Mouse (Mus musculus): ENCODE measurements at regions not wholly inside any gene's neighbourhood (a gene's known extent, or its start where the extent isn't known, plus 50 kb on each side); places are given as distances from the start of the nearest gene placed in this dataset.
"Not testable (repeated sequence)": the region's sequence is repeated elsewhere in the genome, so short reads cannot be mapped to it uniquely, and the experiment has no call there.

DNA sequence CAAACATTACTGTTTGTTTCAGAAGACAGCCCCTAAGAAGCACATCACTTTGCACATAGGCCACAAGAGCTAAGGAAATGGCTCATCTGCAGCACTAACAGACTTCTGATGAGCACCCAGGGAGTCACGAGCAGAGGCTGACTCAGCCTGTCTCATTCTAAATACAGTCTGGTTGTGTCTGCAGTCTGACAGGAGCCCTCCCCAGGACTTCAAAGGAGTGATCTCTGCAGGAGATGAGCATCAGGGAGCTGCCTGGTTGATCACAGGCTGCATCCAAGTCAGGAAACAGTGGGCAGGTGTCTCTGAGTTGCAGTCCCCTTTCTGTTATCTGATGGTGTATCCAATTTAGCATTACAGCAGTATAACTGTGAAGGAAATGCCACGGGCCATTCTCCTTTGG, 188.5 kb upstream of the Myo3a start:
- Histone ChIP-seq H3K4me2 (ENCODE audit: low read depth, low read length) (no peak overlapping the region), H3K27ac (ENCODE audit: low read length) (no peak overlapping the region), H3K9me3 (ENCODE audit: control insufficient read depth, low read length) (no peaks in the 10 kb centered on the region), H3K9ac (ENCODE audit: low read depth, low read length) (no peak overlapping the region), H3K27me3 (replicated peaks; ENCODE audit: control insufficient read depth, insufficient read depth, low read length) (no peaks in the 10 kb centered on the region), H3K36me3 (ENCODE audit: control insufficient read depth, insufficient read depth, low read length) (no peaks in the 10 kb centered on the region), H3K4me1 (ENCODE audit: control insufficient read depth, insufficient read depth, low read length) (no peaks in the 10 kb centered on the region), H3K4me3 (ENCODE audit: low read length) (no peak overlapping the region)
- 36% methylated on average over 2 of the region's 2 CpGs for WGBS
- ATAC-seq, result no peak

DNA sequence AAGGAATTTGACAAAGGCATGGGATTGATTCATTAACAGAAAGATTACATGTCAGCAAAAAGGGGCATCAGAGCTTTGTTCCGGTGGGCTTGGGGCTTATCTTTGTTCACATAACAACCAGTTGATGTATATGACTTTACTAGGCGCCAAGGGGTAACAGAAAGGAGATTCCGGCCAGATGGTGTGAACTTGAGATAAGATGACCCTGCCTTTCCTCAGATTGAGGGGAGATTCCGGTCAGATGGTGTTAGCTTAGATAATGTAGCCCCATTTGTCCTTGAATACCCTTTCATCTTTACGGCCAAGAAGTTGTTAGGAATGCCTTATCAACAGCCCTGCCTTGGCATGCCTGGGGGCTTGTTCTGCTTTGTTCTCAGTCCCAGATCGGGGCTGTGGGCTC, 183.4 kb upstream of the Myo3a start:
- WGBS, result 71% methylated on average over 6 of the region's 6 CpGs
- H3K9me3 ChIP-seq (ENCODE audit: control insufficient read depth, low read length); H3K27me3 ChIP-seq (replicated peaks; ENCODE audit: control insufficient read depth, insufficient read depth, low read length); H3K9ac ChIP-seq (ENCODE audit: low read depth, low read length); H3K36me3 ChIP-seq (ENCODE audit: control insufficient read depth, insufficient read depth, low read length); ATAC-seq; H3K27ac ChIP-seq (ENCODE audit: low read length); H3K4me1 ChIP-seq (ENCODE audit: control insufficient read depth, insufficient read depth, low read length); H3K4me2 ChIP-seq (ENCODE audit: low read depth, low read length); H3K4me3 ChIP-seq (ENCODE audit: low read length): not testable (repeated sequence)

DNA sequence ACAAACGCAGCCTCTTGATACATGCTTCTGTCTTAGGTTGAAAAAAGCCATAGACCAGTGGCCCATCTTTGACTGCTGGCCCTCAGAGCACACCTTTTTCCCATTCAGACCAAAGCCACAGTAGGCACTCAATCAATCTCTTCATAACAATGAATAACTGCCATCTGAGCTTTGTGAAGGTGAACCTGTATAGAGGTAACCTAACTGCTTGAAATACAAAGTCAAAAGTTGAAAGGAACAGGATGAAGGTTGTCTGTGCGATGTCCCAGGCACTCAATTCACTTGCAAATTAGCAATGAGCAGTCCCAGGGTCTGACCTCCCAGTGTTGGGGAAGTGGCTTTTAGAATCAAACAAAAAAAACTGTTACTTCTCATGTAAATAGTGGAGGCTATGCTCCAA, 182.4 kb upstream of the Myo3a start:
- Histone ChIP-seq H3K4me1 (ENCODE audit: control insufficient read depth, insufficient read depth, low read length) (no peaks in the 10 kb centered on the region), H3K9ac (ENCODE audit: low read depth, low read length) (no peak overlapping the region), H3K27ac (ENCODE audit: low read length) (no peak overlapping the region), H3K4me2 (ENCODE audit: low read depth, low read length) (no peak overlapping the region), H3K36me3 (ENCODE audit: control insufficient read depth, insufficient read depth, low read length) (no peaks in the 10 kb centered on the region), H3K9me3 (ENCODE audit: control insufficient read depth, low read length) (no peaks in the 10 kb centered on the region), H3K4me3 (ENCODE audit: low read length) (no peak overlapping the region), H3K27me3 (replicated peaks; ENCODE audit: control insufficient read depth, insufficient read depth, low read length) (no peaks in the 10 kb centered on the region)
- 57% methylated on average over 2 of the region's 2 CpGs for WGBS
- ATAC-seq, result no peak

DNA sequence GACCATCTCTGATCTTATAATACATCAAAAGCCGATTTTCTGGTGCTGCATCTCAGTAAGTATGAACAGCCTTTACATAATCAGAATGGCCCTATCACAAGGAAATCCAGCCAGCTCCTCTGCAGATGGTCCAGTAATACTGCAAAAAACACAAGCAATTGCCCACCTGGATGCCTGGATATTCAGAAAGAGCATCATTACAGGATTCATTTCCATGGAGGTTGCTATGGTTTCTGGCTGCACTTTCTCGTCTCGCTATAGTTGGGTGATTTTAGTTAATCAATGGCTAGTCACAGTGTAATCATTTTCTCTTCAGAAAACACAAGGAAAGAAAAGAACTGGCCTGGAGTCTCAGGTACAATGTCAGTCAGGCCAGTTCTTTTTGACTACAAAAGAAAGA, 179.8 kb upstream of the Myo3a start:
- Histone ChIP-seq H3K4me2 (ENCODE audit: low read depth, low read length) (no peak overlapping the region), H3K27ac (ENCODE audit: low read length) (no peak overlapping the region), H3K4me1 (ENCODE audit: control insufficient read depth, insufficient read depth, low read length) (no peaks in the 10 kb centered on the region), H3K9ac (ENCODE audit: low read depth, low read length) (no peak overlapping the region), H3K9me3 (ENCODE audit: control insufficient read depth, low read length) (no peaks in the 10 kb centered on the region), H3K27me3 (replicated peaks; ENCODE audit: control insufficient read depth, insufficient read depth, low read length) (no peaks in the 10 kb centered on the region), H3K4me3 (ENCODE audit: low read length) (no peak overlapping the region), H3K36me3 (ENCODE audit: control insufficient read depth, insufficient read depth, low read length) (no peaks in the 10 kb centered on the region)
- no peak for ATAC-seq
- WGBS, result 59% methylated on average over 3 of the region's 3 CpGs

DNA sequence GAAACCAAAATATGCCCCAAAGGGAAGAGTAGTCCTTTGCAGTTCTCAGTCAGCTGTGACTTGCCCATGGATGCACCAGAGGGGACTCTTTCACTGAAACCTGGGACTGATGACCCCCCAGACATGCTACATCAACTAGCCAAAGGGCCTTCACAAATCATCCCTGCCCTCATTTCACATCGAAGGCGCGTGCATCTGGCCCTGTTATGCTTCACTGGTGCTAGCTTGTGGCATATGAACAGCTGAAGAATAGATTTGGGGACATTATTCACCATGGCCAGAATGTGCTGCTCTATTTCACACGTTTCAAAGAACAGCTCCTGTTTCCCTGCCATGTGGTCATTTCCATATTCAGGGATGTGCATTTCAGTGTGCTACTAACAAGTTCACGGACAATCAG, 160.8 kb upstream of the Myo3a start:
- no peak overlapping the region for H3K4me2 ChIP-seq (ENCODE audit: low read depth, low read length)
- H3K4me1 ChIP-seq (ENCODE audit: control insufficient read depth, insufficient read depth, low read length), result no peaks in the 10 kb centered on the region
- no peak overlapping the region for H3K9ac ChIP-seq (ENCODE audit: low read depth, low read length)
- H3K36me3 ChIP-seq (ENCODE audit: control insufficient read depth, insufficient read depth, low read length), result no peaks in the 10 kb centered on the region
- H3K4me3 ChIP-seq (ENCODE audit: low read length), result no peak overlapping the region
- no peaks in the 10 kb centered on the region for H3K9me3 ChIP-seq (ENCODE audit: control insufficient read depth, low read length)
- no peak for ATAC-seq
- H3K27me3 ChIP-seq (replicated peaks; ENCODE audit: control insufficient read depth, insufficient read depth, low read length), result no peaks in the 10 kb centered on the region
- no peak overlapping the region for H3K27ac ChIP-seq (ENCODE audit: low read length)
- WGBS, result 82% methylated on average over 5 of the region's 5 CpGs

DNA sequence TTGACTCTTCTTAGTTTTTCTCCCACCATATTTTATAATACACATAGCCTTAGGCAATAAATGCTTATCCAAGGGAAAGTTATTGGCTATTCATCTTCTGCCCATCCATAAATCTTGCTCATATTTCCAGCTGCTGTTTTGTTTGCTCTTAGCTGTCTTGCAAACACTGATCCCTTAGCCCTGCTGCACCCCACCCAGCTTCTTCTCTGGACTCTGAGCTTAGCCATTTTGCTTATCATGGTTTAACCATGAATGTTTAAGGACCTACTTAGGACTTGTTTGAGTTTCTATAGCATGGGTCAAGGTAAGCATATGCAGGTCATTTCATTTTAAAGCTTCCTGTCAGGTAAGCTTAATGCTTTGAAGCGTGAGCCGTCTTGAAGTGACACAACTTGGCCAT, 130.5 kb upstream of the Myo3a start:
- H3K9me3 ChIP-seq (ENCODE audit: control insufficient read depth, low read length), result no peaks in the 10 kb centered on the region
- no peak overlapping the region for H3K27ac ChIP-seq (ENCODE audit: low read length)
- peak; percentile 98 for ATAC-seq
- H3K4me3 ChIP-seq (ENCODE audit: low read length), result no peak overlapping the region
- WGBS, result 63% methylated on average over 2 of the region's 2 CpGs
- H3K27me3 ChIP-seq (replicated peaks; ENCODE audit: control insufficient read depth, insufficient read depth, low read length), result no peaks in the 10 kb centered on the region
- no peak overlapping the region for H3K9ac ChIP-seq (ENCODE audit: low read depth, low read length)
- no peaks in the 10 kb centered on the region for H3K4me1 ChIP-seq (ENCODE audit: control insufficient read depth, insufficient read depth, low read length)
- H3K4me2 ChIP-seq (ENCODE audit: low read depth, low read length), result no peak overlapping the region
- no peaks in the 10 kb centered on the region for H3K36me3 ChIP-seq (ENCODE audit: control insufficient read depth, insufficient read depth, low read length)

- H3K4me1 ChIP-seq (ENCODE audit: control insufficient read depth, insufficient read depth, low read length), result no peaks in the 10 kb centered on the region
- 15% methylated on average over 5 of the region's 5 CpGs for WGBS
- peak; percentile 98 for ATAC-seq
- no peak overlapping the region for H3K9ac ChIP-seq (ENCODE audit: low read depth, low read length)
- H3K9me3 ChIP-seq (ENCODE audit: control insufficient read depth, low read length), result no peaks in the 10 kb centered on the region
- no peaks in the 10 kb centered on the region for H3K36me3 ChIP-seq (ENCODE audit: control insufficient read depth, insufficient read depth, low read length)
- H3K4me3 ChIP-seq (ENCODE audit: low read length), result no peak overlapping the region
- H3K27ac ChIP-seq (ENCODE audit: low read length), result no peak overlapping the region; the same call in 1 of the 2 replicates
- H3K4me2 ChIP-seq (ENCODE audit: low read depth, low read length), result no peak overlapping the region
- H3K27me3 ChIP-seq (replicated peaks; ENCODE audit: control insufficient read depth, insufficient read depth, low read length), result no peaks in the 10 kb centered on the region
These were observed 122.2 kb upstream of the Myo3a start for GRCm38 (mm10) chr2:22105150-22105549.

- no peak for ATAC-seq
- WGBS, result 22% methylated on average over 2 of the region's 2 CpGs
These were observed 77.6 kb upstream of the Myo3a start for GRCm38 (mm10) chr2:22149721-22150120.

GRCm38 (mm10) chr2:22156576-22156975, 70.7 kb upstream of the Myo3a start:
- Histone ChIP-seq H3K27ac (ENCODE audit: low read length) (no peak overlapping the region), H3K27me3 (replicated peaks; ENCODE audit: control insufficient read depth, insufficient read depth, low read length) (no peaks in the 10 kb centered on the region)
- ATAC-seq, result no peak

More at GRCm38 (mm10) chr2:22149721-22150120, 77.6 kb upstream of the Myo3a start:
- Histone ChIP-seq H3K9ac (ENCODE audit: low read depth, low read length) (no peak overlapping the region), H3K27me3 (replicated peaks; ENCODE audit: control insufficient read depth, insufficient read depth, low read length) (no peaks in the 10 kb centered on the region), H3K27ac (ENCODE audit: low read length) (no peak overlapping the region), H3K9me3 (ENCODE audit: control insufficient read depth, low read length) (no peaks in the 10 kb centered on the region), H3K36me3 (ENCODE audit: control insufficient read depth, insufficient read depth, low read length) (no peaks in the 10 kb centered on the region), H3K4me2 (ENCODE audit: low read depth, low read length) (no peak overlapping the region), H3K4me3 (ENCODE audit: low read length) (no peak overlapping the region), H3K4me1 (ENCODE audit: control insufficient read depth, insufficient read depth, low read length) (no peaks in the 10 kb centered on the region)

GRCm38 (mm10) chr2:22165443-22165842, 61.9 kb upstream of the Myo3a start:
- Histone ChIP-seq H3K4me2 (ENCODE audit: low read depth, low read length) (no peak overlapping the region), H3K4me1 (ENCODE audit: control insufficient read depth, insufficient read depth, low read length) (no peaks in the 10 kb centered on the region)
- 91% methylated on average over 5 of the region's 5 CpGs for WGBS

More at GRCm38 (mm10) chr2:22156576-22156975, 70.7 kb upstream of the Myo3a start:
- WGBS, result 68% methylated on average over 2 of the region's 2 CpGs
- no peaks in the 10 kb centered on the region for H3K36me3 ChIP-seq (ENCODE audit: control insufficient read depth, insufficient read depth, low read length)
- no peak overlapping the region for H3K9ac ChIP-seq (ENCODE audit: low read depth, low read length)
- H3K9me3 ChIP-seq (ENCODE audit: control insufficient read depth, low read length), result no peaks in the 10 kb centered on the region
- H3K4me2 ChIP-seq (ENCODE audit: low read depth, low read length), result no peak overlapping the region
- no peaks in the 10 kb centered on the region for H3K4me1 ChIP-seq (ENCODE audit: control insufficient read depth, insufficient read depth, low read length)
- H3K4me3 ChIP-seq (ENCODE audit: low read length), result no peak overlapping the region

More at GRCm38 (mm10) chr2:22165443-22165842, 61.9 kb upstream of the Myo3a start:
- Histone ChIP-seq H3K27ac (ENCODE audit: low read length) (no peak overlapping the region), H3K9ac (ENCODE audit: low read depth, low read length) (no peak overlapping the region), H3K27me3 (replicated peaks; ENCODE audit: control insufficient read depth, insufficient read depth, low read length) (no peaks in the 10 kb centered on the region), H3K4me3 (ENCODE audit: low read length) (no peak overlapping the region), H3K36me3 (ENCODE audit: control insufficient read depth, insufficient read depth, low read length) (no peaks in the 10 kb centered on the region), H3K9me3 (ENCODE audit: control insufficient read depth, low read length) (no peaks in the 10 kb centered on the region)
- no peak for ATAC-seq

Measured in intestine, embryonic 16.5 days (tissue).